Mouse (Mus musculus): ENCODE measurements around the gene Tprn.

DNA sequence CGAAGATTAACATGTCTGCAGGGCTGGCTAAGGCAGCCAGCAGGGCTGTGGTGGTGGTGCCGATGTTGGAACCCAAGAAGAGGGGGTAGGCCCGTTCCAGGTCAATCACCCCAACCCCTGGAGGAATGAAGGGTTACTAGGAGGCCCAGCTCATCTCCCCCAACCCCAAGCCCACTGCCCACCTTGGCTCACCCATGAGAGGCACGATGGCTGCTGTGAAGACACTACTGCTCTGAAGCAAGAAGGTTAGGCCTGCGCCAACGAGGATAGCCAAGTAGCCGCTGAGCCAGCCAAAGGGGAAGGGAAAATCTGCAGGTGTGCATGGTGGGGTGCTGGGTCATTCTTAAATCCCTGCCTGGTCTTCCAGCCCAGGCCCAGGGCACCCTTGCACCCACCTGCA, 31.8 kb upstream of the Tprn start:
- TF ChIP-seq EP300 (IDR thresholded peaks at IDR 0.05; ENCODE audit: low read length): no peak
- no peak for TF ChIP-seq MEF2A (IDR thresholded peaks at IDR 0.05; ENCODE audit: borderline replicate concordance, low read depth, low read length)
- no peak for TF ChIP-seq MAX (IDR thresholded peaks at IDR 0.05; ENCODE audit: low read length)
- no peak for TF ChIP-seq CHD2 (IDR thresholded peaks at IDR 0.05; ENCODE audit: low read length)
- no peak for TF ChIP-seq MAFK (IDR thresholded peaks at IDR 0.05; ENCODE audit: insufficient replicate concordance, low read length)
- no peak for TF ChIP-seq POLR2A (IDR thresholded peaks at IDR 0.05; ENCODE audit: low read depth, low read length)
